Mouse (Mus musculus) cerebellum, adult 2 months (tissue): Measurements from ENCODE around the gene Unc45b.

Experiments
- CTCF ChIP-seq: fragments of 200-500 bp; IDR thresholded peaks from 2 replicates; pipeline ENCODE4 v1.5.1; 2011; ENCODE audit warnings: low read depth, mild to moderate bottlenecking, control low read depth, low read length, moderate library complexity, borderline replicate concordance; ENCODE audit not compliant: insufficient read depth
- POLR2A ChIP-seq: fragments of 200-500 bp; IDR thresholded peaks from 2 replicates; pipeline ENCODE4 v1.6.1; 2011; ENCODE audit warnings: low read length, control low read depth, borderline replicate concordance; ENCODE audit not compliant: insufficient read depth

DNA sequence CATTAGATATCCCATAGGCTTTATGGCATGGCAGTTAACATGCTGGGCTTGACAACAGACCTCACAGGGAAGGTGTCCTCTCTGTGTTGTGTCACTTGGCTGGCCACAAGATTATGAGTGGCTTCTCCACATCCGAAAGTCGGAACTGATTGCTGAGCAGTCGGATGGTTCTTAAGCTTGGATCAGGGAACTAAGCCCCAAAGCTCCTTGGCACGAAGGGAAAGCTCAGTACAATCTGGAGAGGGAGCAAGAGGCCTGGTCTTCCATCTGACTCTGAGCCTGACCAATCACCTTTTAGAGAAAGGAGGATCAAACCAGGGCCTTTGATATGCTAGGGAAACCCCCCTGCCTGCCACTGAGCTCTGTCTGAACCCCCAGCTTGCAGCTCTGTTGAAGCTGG, 11.3 kb downstream of the Unc45b start:
- TF ChIP-seq CTCF (no peak), POLR2A (no peak)
